Comparison of ENCODE assay signal across 11 mouse cellular contexts in genomic region chr15:31563577-31564546, GRCm38 (mm10). TPM values are rescaled to one million over a fixed set of nuclear protein-coding genes. Genes with fewer than 3 reads are reported as not detected.
DNase-seq lines count a peak whose midpoint lies in the region; ATAC-seq lines count a peak whose summit lies in the region.
"Had no signal": no experiment of that assay in that cellular context is flagged by ENCODE, and none has a peak within 500 bp of the region (broad histone marks: within the 10 kb centered on the region; RNA-seq: fewer than 3 reads in every experiment).

No protein-coding gene starts in this region.

- peaks cover 16% of the 10 kb centered on the region for H3K4me1 ChIP-seq in heart, embryonic 11.5 days (ENCODE audit: control insufficient read depth, insufficient read depth, low read length)

- no peak for DNase-seq in heart, postnatal 25 days (ENCODE audit: low spot score)
- DNase-seq in adrenal gland, adult 2 months, result peak; percentile 81
- peak; percentile 89 for DNase-seq in kidney, adult 11 months
- peak; percentile 48 for DNase-seq in lung, postnatal 10 days
- no peak for DNase-seq in layer of hippocampus, adult 8-10 months (ENCODE audit: low spot score in 2 of 2)
- no peak for DNase-seq in left cerebral cortex, adult 8-10 months (ENCODE audit: low spot score in 2 of 2)
- DNase-seq in cerebellum, adult 18-20 months, result no peak

- peak overlapping the region; percentile 46 for H3K4me2 ChIP-seq in heart, embryonic 11.5 days
- H3K4me2 ChIP-seq: hindbrain, embryonic 14.5 days had no signal

- H3K9me3 ChIP-seq in heart, embryonic 11.5 days (replicated peaks; ENCODE audit: control insufficient read depth, low read length), result no peaks in the 10 kb centered on the region

- no peaks in the 10 kb centered on the region for H3K36me3 ChIP-seq in heart, embryonic 11.5 days (ENCODE audit: control insufficient read depth, insufficient read depth, low read length)

- H3K27ac ChIP-seq in heart, embryonic 11.5 days (ENCODE audit: low read depth, low read length), result no peak overlapping the region
- H3K27ac ChIP-seq: hindbrain, embryonic 14.5 days; liver, embryonic 14.5 days had no signal

- no peak overlapping the region for H3K9ac ChIP-seq in heart, embryonic 11.5 days (ENCODE audit: low read depth, low read length)
- H3K9ac ChIP-seq: hindbrain, embryonic 14.5 days; liver, embryonic 14.5 days had no signal

- H3K4me3 ChIP-seq in heart, embryonic 11.5 days (ENCODE audit: low read depth, low read length), result no peak overlapping the region
- H3K4me3 ChIP-seq: erythroblast, embryonic 14.5 days had no signal

- intact Hi-C loops in heart, postnatal 25 days (cut with DNase I), result no loop called here

- WGBS in heart, embryonic 11.5 days (ENCODE audit: insufficient replicate concordance), result 55% methylated on average over 19 of the region's 19 CpGs

- H3K27me3 ChIP-seq in heart, embryonic 11.5 days (ENCODE audit: control insufficient read depth, insufficient read depth, low read length), result no peaks in the 10 kb centered on the region

- no peak for ATAC-seq in heart, embryonic 11.5 days (replicated peaks; ENCODE audit: insufficient number of reproducible peaks, low FRiP score, low TSS enrichment)

RNA-seq across cellular contexts. Expression of gene Cmbl, which starts 1.3 kb away (rescaled TPM):
- polyA plus RNA-seq in heart, embryonic 11.5 days (2014; fragmentation: Nextera tagmentation; extraction: Ambion mirVana), result 6.6 and 8.5 TPM in 2 replicates
- 10 to 100 TPM; 28.0 to 31.2 TPM for total RNA-seq in heart, postnatal 25 days (2021)
- total RNA-seq in adrenal gland, adult 2 months (2021), result 100 to 1,000 TPM; 159 to 177 TPM
- 113 and 193 TPM in 2 replicates for polyA plus RNA-seq in adrenal gland, adult 2 months (2012; rRNA removed)
- total RNA-seq in layer of hippocampus, adult 8-10 months (2022), result 10 to 100 TPM; 17.4 to 21.0 (median 19.4) TPM
- total RNA-seq in left cerebral cortex, adult 8-10 months (2022), result 10 to 100 TPM; 17.9 to 22.7 (median 20.8) TPM
- polyA plus RNA-seq: erythroblast, embryonic 14.5 days had no signal

RNA-seq across cellular contexts. Expression of gene March6, which starts 33.0 kb away (rescaled TPM):
- 31.1 and 40.9 TPM in 2 replicates for polyA plus RNA-seq in heart, embryonic 11.5 days (2014; fragmentation: Nextera tagmentation; extraction: Ambion mirVana)
- 100 to 1,000 TPM; 100 to 111 TPM for total RNA-seq in heart, postnatal 25 days (2021)
- total RNA-seq in adrenal gland, adult 2 months (2021), result 100 to 1,000 TPM; 115 to 125 TPM
- polyA plus RNA-seq in adrenal gland, adult 2 months (2012; rRNA removed), result 12.0 and 16.3 TPM in 2 replicates
- total RNA-seq in layer of hippocampus, adult 8-10 months (2022), result 100 to 1,000 TPM; 177 to 194 (median 186) TPM
- 100 to 1,000 TPM; 181 to 200 (median 192) TPM for total RNA-seq in left cerebral cortex, adult 8-10 months (2022)

RNA-seq across cellular contexts. Expression of gene Cct5, which starts 37.7 kb away (rescaled TPM):
- polyA plus RNA-seq in heart, embryonic 11.5 days (2014; fragmentation: Nextera tagmentation; extraction: Ambion mirVana), result 455 and 458 TPM in 2 replicates
- total RNA-seq in heart, postnatal 25 days (2021), result 100 to 1,000 TPM; 147 to 158 TPM
- 100 to 1,000 TPM; 318 to 321 TPM for total RNA-seq in adrenal gland, adult 2 months (2021)
- polyA plus RNA-seq in adrenal gland, adult 2 months (2012; rRNA removed), result 41.6 and 49.5 TPM in 2 replicates
- 100 to 1,000 TPM; 206 to 227 (median 219) TPM for total RNA-seq in layer of hippocampus, adult 8-10 months (2022)
- total RNA-seq in left cerebral cortex, adult 8-10 months (2022), result 100 to 1,000 TPM; 154 to 187 (median 183) TPM

RNA-seq across cellular contexts. Expression of gene Fam173b, which starts 37.8 kb away (rescaled TPM):
- 13.3 and 16.1 TPM in 2 replicates for polyA plus RNA-seq in heart, embryonic 11.5 days (2014; fragmentation: Nextera tagmentation; extraction: Ambion mirVana)
- total RNA-seq in heart, postnatal 25 days (2021), result 10 to 100 TPM; 19.6 to 22.9 TPM
- 10 to 100 TPM; 19.1 to 24.9 TPM for total RNA-seq in adrenal gland, adult 2 months (2021)
- polyA plus RNA-seq in adrenal gland, adult 2 months (2012; rRNA removed), result 4.2 and 6.2 TPM in 2 replicates
- 10 to 100 TPM; 11.4 to 16.8 (median 11.5) TPM for total RNA-seq in layer of hippocampus, adult 8-10 months (2022)
- total RNA-seq in left cerebral cortex, adult 8-10 months (2022), result 10 to 100 TPM; 10.4 to 11.4 (median 10.8) TPM

Comparison
In these comparisons a context has a peak if more than half of its experiments do, and no peak if none do; other contexts are left out.
1. DNase-seq: peak in adrenal gland, adult 2 months (single experiment), kidney, adult 11 months (single experiment) and lung, postnatal 10 days (single experiment); none in heart, postnatal 25 days (single experiment), layer of hippocampus, adult 8-10 months (0 of 2), left cerebral cortex, adult 8-10 months (0 of 2) and cerebellum, adult 18-20 months (0 of 2).
2. RNA of gene Cmbl, which starts 1.3 kb away (total RNA-seq): 159 to 177 TPM in adrenal gland, adult 2 months; 28.0 to 31.2 TPM in heart, postnatal 25 days, 17.9 to 22.7 TPM in left cerebral cortex, adult 8-10 months and 17.4 to 21.0 TPM in layer of hippocampus, adult 8-10 months; every median in the first group is over 4 times any median in the second.